Mouse (Mus musculus): ENCODE data around the gene Noct. TPM values are rescaled to one million over a fixed set of nuclear protein-coding genes. Genes with fewer than 3 reads are reported as not detected.

Gene Noct
- total and polyA plus RNA-seq, 3 experiments: 17.8 to 26.7 TPM; not detected in 1

DNA sequence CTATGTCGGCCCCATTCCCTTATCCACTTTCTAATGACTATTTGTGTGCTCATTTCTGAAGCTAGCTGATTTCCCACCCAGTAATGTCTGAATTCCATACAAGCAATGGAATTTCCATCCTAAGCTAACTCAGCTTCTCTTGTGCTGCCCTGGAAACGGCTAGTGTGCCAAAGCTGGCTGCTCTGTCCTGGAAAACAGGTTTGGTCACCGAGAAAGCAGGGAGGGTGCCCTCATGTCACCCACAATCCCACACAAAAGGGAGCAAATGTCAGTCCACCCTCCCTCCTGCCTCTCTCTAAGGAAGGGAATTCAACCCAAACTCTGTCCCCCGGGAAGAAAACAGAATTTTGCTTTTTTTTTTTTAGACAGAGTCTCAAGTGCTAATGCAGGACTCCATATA lies 23.9 kb upstream of the Noct start:
- H3K4me3 ChIP-seq (ENCODE audit: control insufficient read depth in 1 of 2, insufficient read depth in 1 of 2, low read depth in 2 of 2, low read length in 2 of 2): no peak overlapping the region
- H3K27ac ChIP-seq (ENCODE audit: control insufficient read depth, low read depth, low read length): no peak overlapping the region
- no peaks in the 10 kb centered on the region for H3K36me3 ChIP-seq (ENCODE audit: control insufficient read depth in 1 of 2, insufficient read depth in 2 of 2, low read length in 2 of 2)
- no peaks in the 10 kb centered on the region for H3K9me3 ChIP-seq (replicated peaks; ENCODE audit: insufficient read depth, low read length)
- no peak overlapping the region for H3K9ac ChIP-seq (ENCODE audit: control insufficient read depth, low read depth, low read length, poor library complexity, severe bottlenecking)
- TF ChIP-seq MAFK (IDR thresholded peaks at IDR 0.05; ENCODE audit: borderline replicate concordance, low read depth, low read length) (no peak), MYB (IDR thresholded peaks at IDR 0.05; ENCODE audit: low read depth, low read length) (no peak), ZKSCAN1 (IDR thresholded peaks at IDR 0.05; ENCODE audit: low read depth, low read length) (no peak), E2F4 (IDR thresholded peaks at IDR 0.05; ENCODE audit: borderline replicate concordance, low read depth, low read length) (no peak), RCOR1 (IDR thresholded peaks at IDR 0.05; ENCODE audit: low read depth, low read length) (no peak), POLR2A (IDR thresholded peaks at IDR 0.05; ENCODE audit: control insufficient read depth in 1 of 2, insufficient read depth in 1 of 2, low read depth in 1 of 2, low read length in 2 of 2, poor library complexity in 1 of 2) (no peak), TCF12 (IDR thresholded peaks at IDR 0.05; ENCODE audit: low read depth, low read length) (no peak), GABPA (IDR thresholded peaks at IDR 0.05; ENCODE audit: low read depth, low read length) (no peak), KAT2A (conservative IDR thresholded peaks at IDR 0.05; ENCODE audit: low read depth, low read length) (no peak)
- H3K79me2 ChIP-seq (ENCODE audit: control insufficient read depth, insufficient read depth, low read length, poor library complexity): no peaks in the 10 kb centered on the region
- H3K27me3 ChIP-seq (ENCODE audit: control insufficient read depth in 1 of 2, insufficient read depth in 2 of 2, low read length in 2 of 2): no peaks in the 10 kb centered on the region
- no peak for DNase-seq (ENCODE audit: low read depth, low spot score)
- peaks cover 0 to 4% of the 10 kb centered on the region in 2 experiments; a peak in 1 of 4 replicates for H3K4me1 ChIP-seq (ENCODE audit: control insufficient read depth in 1 of 2, insufficient read depth in 2 of 2, low read length in 2 of 2)

DNA sequence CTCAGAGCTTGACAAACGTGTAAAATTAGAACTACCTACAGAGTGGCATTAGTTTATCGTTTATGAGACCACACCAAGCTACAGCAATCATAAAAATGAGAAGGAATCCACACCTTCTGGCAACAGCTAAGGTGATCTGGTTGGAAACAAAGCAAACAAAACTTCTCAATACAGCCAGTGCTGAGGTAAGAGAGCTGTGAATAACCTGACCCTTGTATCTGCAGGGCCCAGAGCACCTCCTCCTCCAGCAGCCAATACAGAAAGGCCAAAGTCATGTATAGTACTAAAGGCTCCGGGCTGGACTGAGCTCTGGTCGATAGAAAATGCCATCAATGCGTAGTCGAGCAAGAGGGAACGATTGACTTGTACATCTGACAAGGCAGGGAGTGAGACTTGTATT lies 23.4 kb upstream of the Noct start:
- TF ChIP-seq HCFC1 (IDR thresholded peaks at IDR 0.05; ENCODE audit: low read depth, low read length): no peak
- TF ChIP-seq ZC3H11A (IDR thresholded peaks at IDR 0.05; ENCODE audit: low read depth, low read length): no peak
- TF ChIP-seq MYB (IDR thresholded peaks at IDR 0.05; ENCODE audit: low read depth, low read length): no peak
- TF ChIP-seq ZMIZ1 (IDR thresholded peaks at IDR 0.05; ENCODE audit: low read depth, low read length): no peak
- TF ChIP-seq ZNF384 (IDR thresholded peaks at IDR 0.05; ENCODE audit: low read depth, low read length): no peak
- no peak for TF ChIP-seq BHLHE40 (IDR thresholded peaks at IDR 0.05; ENCODE audit: borderline replicate concordance, low read depth, low read length)
- TF ChIP-seq EP300 (IDR thresholded peaks at IDR 0.05; ENCODE audit: low read depth in 1 of 2, low read length in 2 of 2): no peak
- no peak for TF ChIP-seq MAX (IDR thresholded peaks at IDR 0.05; ENCODE audit: low read length)
- no peak for TF ChIP-seq GATA1 (IDR thresholded peaks at IDR 0.05; ENCODE audit: low read depth, low read length)
- TF ChIP-seq KAT2A (conservative IDR thresholded peaks at IDR 0.05; ENCODE audit: low read depth, low read length): no peak
- Histone ChIP-seq H3K4me1 (ENCODE audit: control insufficient read depth in 1 of 2, insufficient read depth in 2 of 2, low read length in 2 of 2) (peaks cover 0 to 4% of the 10 kb centered on the region in 2 experiments; a peak in 1 of 4 replicates), H3K9me3 (replicated peaks; ENCODE audit: insufficient read depth, low read length) (no peaks in the 10 kb centered on the region), H3K27ac (ENCODE audit: control insufficient read depth, low read depth, low read length) (no peak overlapping the region), H3K4me3 (ENCODE audit: control insufficient read depth in 1 of 2, insufficient read depth in 1 of 2, low read depth in 2 of 2, low read length in 2 of 2) (no peak overlapping the region), H3K36me3 (ENCODE audit: control insufficient read depth in 1 of 2, insufficient read depth in 2 of 2, low read length in 2 of 2) (no peaks in the 10 kb centered on the region), H3K79me2 (ENCODE audit: control insufficient read depth, insufficient read depth, low read length, poor library complexity) (no peaks in the 10 kb centered on the region), H3K27me3 (ENCODE audit: control insufficient read depth in 1 of 2, insufficient read depth in 2 of 2, low read length in 2 of 2) (no peaks in the 10 kb centered on the region), H3K9ac (ENCODE audit: control insufficient read depth, low read depth, low read length, poor library complexity, severe bottlenecking) (no peak overlapping the region)
- DNase-seq (ENCODE audit: low read depth, low spot score): no peak
